27 mouse cellular contexts compared by ENCODE assay signal in genomic region chr4:103389583-103389982, GRCm38 (mm10).
A peak's percentile ranks its signal among the peaks of the same experiment; 100 is the strongest.
DNase-seq lines count a peak whose midpoint lies in the region; ATAC-seq and TF ChIP-seq lines count a peak whose summit lies in the region.
"Had no signal": no experiment of that assay in that cellular context is flagged by ENCODE, and none has a peak within 500 bp of the region (broad histone marks: within the 10 kb centered on the region; RNA-seq: fewer than 3 reads in every experiment).

No protein-coding gene starts in this region.

- no peak for DNase-seq in kidney, adult 18-20 months
- DNase-seq in midbrain, embryonic 11.5 days (ENCODE audit: low spot score, missing footprints): peak; percentile 83
- DNase-seq in midbrain, postnatal 0 days (ENCODE audit: low spot score): no peak
- DNase-seq: adrenal gland, adult 8-10 months; cerebellum, adult 8-10 months; cerebellum, postnatal 25 days; gastrocnemius, postnatal 14 days; kidney, adult 8-10 months; layer of hippocampus, adult 9-11 months; liver, embryonic 13.5 days; lung, adult 18-20 months; lung, postnatal 4 days; right cerebral cortex, adult 18-20 months; spleen, adult 18-20 months; thymus, postnatal 4 days had no signal

- H3K4me2 ChIP-seq in forebrain, embryonic 13.5 days: no peak overlapping the region
- no peak overlapping the region for H3K4me2 ChIP-seq in forebrain, embryonic 16.5 days (ENCODE audit: low read length)
- H3K4me2 ChIP-seq in kidney, embryonic 14.5 days (replicated peaks; ENCODE audit: low read depth, low read length): no peak overlapping the region
- no peak overlapping the region for H3K4me2 ChIP-seq in midbrain, embryonic 11.5 days
- H3K4me2 ChIP-seq in midbrain, postnatal 0 days (ENCODE audit: low read depth, low read length, poor library complexity, severe bottlenecking): no peak overlapping the region
- no peak overlapping the region for H3K4me2 ChIP-seq in midbrain, embryonic 16.5 days (ENCODE audit: low read length)
- H3K4me2 ChIP-seq: heart, embryonic 15.5 days; hindbrain, embryonic 15.5 days; limb, embryonic 15.5 days; liver, embryonic 13.5 days had no signal

- no peaks in the 10 kb centered on the region for H3K36me3 ChIP-seq in forebrain, embryonic 13.5 days (ENCODE audit: poor library complexity, severe bottlenecking)
- H3K36me3 ChIP-seq in forebrain, embryonic 16.5 days (ENCODE audit: control insufficient read depth, insufficient read depth): no peaks in the 10 kb centered on the region
- H3K36me3 ChIP-seq in kidney, embryonic 14.5 days (ENCODE audit: control insufficient read depth, insufficient read depth, low read length): no peaks in the 10 kb centered on the region
- H3K36me3 ChIP-seq in midbrain, embryonic 11.5 days (ENCODE audit: control insufficient read depth, insufficient read depth, low read length): no peaks in the 10 kb centered on the region
- no peaks in the 10 kb centered on the region for H3K36me3 ChIP-seq in midbrain, postnatal 0 days (ENCODE audit: insufficient read depth, low read length)
- H3K36me3 ChIP-seq in midbrain, embryonic 16.5 days (ENCODE audit: control insufficient read depth, insufficient read depth, low read length): no peaks in the 10 kb centered on the region
- H3K36me3 ChIP-seq: G1E; heart, embryonic 10.5 days; heart, embryonic 15.5 days; hindbrain, embryonic 15.5 days; limb, embryonic 10.5 days; limb, embryonic 15.5 days; liver, embryonic 13.5 days had no signal

- H3K9me3 ChIP-seq in forebrain, embryonic 13.5 days (replicated peaks): no peaks in the 10 kb centered on the region
- H3K9me3 ChIP-seq in forebrain, embryonic 16.5 days (ENCODE audit: control insufficient read depth, low read length): no peaks in the 10 kb centered on the region
- no peaks in the 10 kb centered on the region for H3K9me3 ChIP-seq in kidney, embryonic 14.5 days (ENCODE audit: control insufficient read depth, low read length)
- H3K9me3 ChIP-seq in midbrain, embryonic 11.5 days (ENCODE audit: control insufficient read depth, low read length): no peaks in the 10 kb centered on the region
- H3K9me3 ChIP-seq in midbrain, postnatal 0 days (ENCODE audit: low read length): no peaks in the 10 kb centered on the region
- H3K9me3 ChIP-seq in midbrain, embryonic 16.5 days (replicated peaks; ENCODE audit: control insufficient read depth, low read length, poor library complexity, severe bottlenecking): no peaks in the 10 kb centered on the region
- H3K9me3 ChIP-seq: heart, embryonic 10.5 days; heart, embryonic 15.5 days; hindbrain, embryonic 15.5 days; limb, embryonic 10.5 days; limb, embryonic 15.5 days; liver, embryonic 13.5 days had no signal

- ATAC-seq in forebrain, embryonic 13.5 days: peak; percentile 55; the same call in 1 of the 2 replicates
- ATAC-seq in forebrain, embryonic 16.5 days: no peak
- ATAC-seq in kidney, embryonic 14.5 days (ENCODE audit: low FRiP score, low TSS enrichment): peak; percentile 77
- ATAC-seq in midbrain, embryonic 11.5 days (ENCODE audit: low FRiP score): no peak
- no peak for ATAC-seq in midbrain, postnatal 0 days (ENCODE audit: low FRiP score)
- peak; percentile 48; the same call in 1 of the 2 replicates for ATAC-seq in midbrain, embryonic 16.5 days

- no peak overlapping the region for H3K4me3 ChIP-seq in forebrain, embryonic 13.5 days
- no peak overlapping the region for H3K4me3 ChIP-seq in forebrain, embryonic 16.5 days (replicated peaks; ENCODE audit: low read length)
- H3K4me3 ChIP-seq in kidney, embryonic 14.5 days (ENCODE audit: low read length): no peak overlapping the region
- H3K4me3 ChIP-seq in midbrain, embryonic 11.5 days (ENCODE audit: low read depth, low read length): no peak overlapping the region
- no peak overlapping the region for H3K4me3 ChIP-seq in midbrain, postnatal 0 days (ENCODE audit: low read depth, low read length)
- no peak overlapping the region for H3K4me3 ChIP-seq in midbrain, embryonic 16.5 days (ENCODE audit: low read depth, low read length)
- H3K4me3 ChIP-seq: heart, embryonic 10.5 days; heart, embryonic 15.5 days; hindbrain, embryonic 15.5 days; limb, embryonic 10.5 days; limb, embryonic 15.5 days; liver, embryonic 13.5 days; megakaryocyte, embryonic 14.5 days had no signal

- no peaks in the 10 kb centered on the region for H3K27me3 ChIP-seq in forebrain, embryonic 13.5 days
- no peaks in the 10 kb centered on the region for H3K27me3 ChIP-seq in forebrain, embryonic 16.5 days (replicated peaks; ENCODE audit: control insufficient read depth, insufficient read depth, low read length)
- H3K27me3 ChIP-seq in kidney, embryonic 14.5 days (ENCODE audit: control insufficient read depth, insufficient read depth, low read length): no peaks in the 10 kb centered on the region
- H3K27me3 ChIP-seq in midbrain, embryonic 11.5 days (ENCODE audit: control insufficient read depth, insufficient read depth, low read length): no peaks in the 10 kb centered on the region
- no peaks in the 10 kb centered on the region for H3K27me3 ChIP-seq in midbrain, postnatal 0 days (ENCODE audit: insufficient read depth, low read length)
- H3K27me3 ChIP-seq in midbrain, embryonic 16.5 days (ENCODE audit: control insufficient read depth, insufficient read depth, low read depth, low read length): no peaks in the 10 kb centered on the region
- H3K27me3 ChIP-seq: heart, embryonic 15.5 days; hindbrain, embryonic 15.5 days; limb, embryonic 15.5 days; liver, embryonic 13.5 days; megakaryocyte, embryonic 14.5 days had no signal

- no peak overlapping the region for H3K27ac ChIP-seq in forebrain, embryonic 13.5 days
- H3K27ac ChIP-seq in forebrain, embryonic 16.5 days (ENCODE audit: low read length): no peak overlapping the region
- no peak overlapping the region for H3K27ac ChIP-seq in kidney, embryonic 14.5 days (ENCODE audit: low read depth, low read length)
- H3K27ac ChIP-seq in midbrain, embryonic 11.5 days (ENCODE audit: low read depth, low read length): no peak overlapping the region
- H3K27ac ChIP-seq in midbrain, postnatal 0 days (ENCODE audit: low read depth, low read length): no peak overlapping the region
- no peak overlapping the region for H3K27ac ChIP-seq in midbrain, embryonic 16.5 days (ENCODE audit: low read length)
- H3K27ac ChIP-seq: heart, embryonic 10.5 days; heart, embryonic 15.5 days; hindbrain, embryonic 15.5 days; limb, embryonic 10.5 days; limb, embryonic 15.5 days; liver, embryonic 13.5 days; stomach, postnatal 0 days had no signal

- 18% methylated on average over 3 of the region's 3 CpGs for WGBS in forebrain, embryonic 13.5 days
- WGBS in forebrain, embryonic 16.5 days: 16% methylated on average over 3 of the region's 3 CpGs
- WGBS in kidney, embryonic 14.5 days: 20% methylated on average over 3 of the region's 3 CpGs
- 31% methylated on average over 3 of the region's 3 CpGs for WGBS in midbrain, embryonic 11.5 days
- WGBS in midbrain, postnatal 0 days: 22% methylated on average over 3 of the region's 3 CpGs
- 16% methylated on average over 3 of the region's 3 CpGs for WGBS in midbrain, embryonic 16.5 days

- no peak for TF ChIP-seq CTCF in midbrain, postnatal 0 days (IDR thresholded peaks at IDR 0.05)

- no peak overlapping the region for H3K9ac ChIP-seq in forebrain, embryonic 13.5 days
- no peak overlapping the region for H3K9ac ChIP-seq in forebrain, embryonic 16.5 days (replicated peaks; ENCODE audit: low read depth, low read length)
- H3K9ac ChIP-seq in kidney, embryonic 14.5 days (ENCODE audit: low read depth, low read length): no peak overlapping the region
- no peak overlapping the region for H3K9ac ChIP-seq in midbrain, embryonic 11.5 days (ENCODE audit: low read length)
- H3K9ac ChIP-seq in midbrain, postnatal 0 days (replicated peaks; ENCODE audit: low read length, poor library complexity, severe bottlenecking): no peak overlapping the region
- no peak overlapping the region for H3K9ac ChIP-seq in midbrain, embryonic 16.5 days (ENCODE audit: low read depth, low read length)
- H3K9ac ChIP-seq: heart, embryonic 15.5 days; hindbrain, embryonic 15.5 days; limb, embryonic 15.5 days; liver, embryonic 13.5 days had no signal

- H3K4me1 ChIP-seq in forebrain, embryonic 13.5 days: peaks cover 24% of the 10 kb centered on the region
- peaks cover 6% of the 10 kb centered on the region for H3K4me1 ChIP-seq in forebrain, embryonic 16.5 days (replicated peaks; ENCODE audit: control insufficient read depth, insufficient read depth, low read length)
- no peaks in the 10 kb centered on the region for H3K4me1 ChIP-seq in kidney, embryonic 14.5 days (ENCODE audit: control insufficient read depth, insufficient read depth, low read length)
- no peaks in the 10 kb centered on the region for H3K4me1 ChIP-seq in midbrain, embryonic 11.5 days (ENCODE audit: control insufficient read depth, insufficient read depth, low read length)
- H3K4me1 ChIP-seq in midbrain, postnatal 0 days (ENCODE audit: insufficient read depth, low read length): no peaks in the 10 kb centered on the region
- H3K4me1 ChIP-seq in midbrain, embryonic 16.5 days (ENCODE audit: control insufficient read depth, insufficient read depth, low read length): peaks cover 2% of the 10 kb centered on the region; the same call in 1 of the 2 replicates
- H3K4me1 ChIP-seq: heart, embryonic 10.5 days; heart, embryonic 15.5 days; hindbrain, embryonic 15.5 days; limb, embryonic 15.5 days; liver, embryonic 13.5 days; megakaryocyte, embryonic 14.5 days had no signal

Comparison
In these comparisons a context has a peak if more than half of its experiments do, and no peak if none do; other contexts are left out.
1. ATAC-seq: peak in forebrain, embryonic 13.5 days (single experiment), kidney, embryonic 14.5 days (single experiment) and midbrain, embryonic 16.5 days (single experiment); none in forebrain, embryonic 16.5 days (single experiment), midbrain, embryonic 11.5 days (single experiment) and midbrain, postnatal 0 days (single experiment).